Mouse (Mus musculus): ENCODE results near the gene Cog6. TPM values are rescaled to one million over a fixed set of nuclear protein-coding genes. Genes with fewer than 3 reads are reported as not detected.
"Not testable (repeated sequence)": the region's sequence is repeated elsewhere in the genome, so short reads cannot be mapped to it uniquely, and the experiment has no call there.

Gene Cog6
- total RNA-seq, 2 experiments from 2014 or later: 41.3 to 44.7 TPM

- no peak for DNase-seq
Observed at GRCm38 (mm10) chr3:53031586-53031985, 14.5 kb upstream of the Cog6 start.

GRCm38 (mm10) chr3:53029046-53029445 is 12.0 kb upstream of the Cog6 start:
- peak; percentile 56 to 62 for DNase-seq

- DNase-seq: no peak
Observed at GRCm38 (mm10) chr3:53027333-53027732, 10.3 kb upstream of the Cog6 start.

GRCm38 (mm10) chr3:53007411-53007810 is 9.6 kb downstream of the Cog6 start:
- DNase-seq: no peak

GRCm38 (mm10) chr3:53004406-53005114 is 12.5 kb downstream of the Cog6 start:
- DNase-seq: no peak

GRCm38 (mm10) chr3:53002076-53002475 is 15.0 kb downstream of the Cog6 start:
- DNase-seq: no peak

- no peak for DNase-seq
Observed at GRCm38 (mm10) chr3:52999996-53000395, 17.0 kb downstream of the Cog6 start.

GRCm38 (mm10) chr3:52999016-52999744 is 17.9 kb downstream of the Cog6 start:
- DNase-seq: no peak

- no peak for DNase-seq
Observed at GRCm38 (mm10) chr3:52997381-52997780, 19.7 kb downstream of the Cog6 start.

- no peak for DNase-seq
Observed at GRCm38 (mm10) chr3:52996635-52997034, 20.4 kb downstream of the Cog6 start.

GRCm38 (mm10) chr3:52994666-52995065 is 22.4 kb downstream of the Cog6 start:
- DNase-seq: no peak

- DNase-seq: no peak
Observed at GRCm38 (mm10) chr3:52993296-52993695, 23.7 kb downstream of the Cog6 start.

GRCm38 (mm10) chr3:52990041-52990737 is 26.8 kb downstream of the Cog6 start:
- DNase-seq: no peak

GRCm38 (mm10) chr3:52985508-52985941 is 31.5 kb downstream of the Cog6 start:
- DNase-seq: not testable (repeated sequence)

GRCm38 (mm10) chr3:52983772-52984171 is 33.3 kb downstream of the Cog6 start:
- DNase-seq: no peak

GRCm38 (mm10) chr3:52982993-52983392 is 34.0 kb downstream of the Cog6 start:
- no peak for DNase-seq

- peak; percentile 64 to 68 for DNase-seq
Observed at GRCm38 (mm10) chr3:52974674-52975556, 42.1 kb downstream of the Cog6 start.

GRCm38 (mm10) chr3:52972916-52973315 is 44.1 kb downstream of the Cog6 start:
- DNase-seq: no peak

GRCm38 (mm10) chr3:52967046-52967445 is 50.0 kb downstream of the Cog6 start:
- DNase-seq: no peak

GRCm38 (mm10) chr3:52964206-52964605 is 52.8 kb downstream of the Cog6 start:
- no peak for DNase-seq

- no peak for DNase-seq
Observed at GRCm38 (mm10) chr3:52963441-52963840, 53.6 kb downstream of the Cog6 start.

GRCm38 (mm10) chr3:52962391-52962790 is 54.6 kb downstream of the Cog6 start:
- no peak for DNase-seq
